Mouse (Mus musculus) lung, postnatal 14 days (tissue): ENCODE measurements around the gene Ahdc1.
A peak's percentile ranks its signal among the peaks of the same experiment; 100 is the strongest.
"Not testable (repeated sequence)": the region's sequence is repeated elsewhere in the genome, so short reads cannot be mapped to it uniquely, and the experiment has no call there.

ENCODE experiments used
- DNase-seq: peaks from one replicate; pipeline ENCODE4 v3.0.0; 2021

Gene Ahdc1

GRCm38 (mm10) chr4:133083991-133084861 is 73.2 kb downstream of the Ahdc1 start:
- DNase-seq, result peak; percentile 59

GRCm38 (mm10) chr4:133085011-133085782 is 74.1 kb downstream of the Ahdc1 start:
- peak; percentile 49 for DNase-seq

GRCm38 (mm10) chr4:133085783-133086342 is 74.8 kb downstream of the Ahdc1 start:
- DNase-seq, result peak; percentile 46

- DNase-seq, result no peak
Measured at GRCm38 (mm10) chr4:133087177-133087714, 76.2 kb downstream of the Ahdc1 start.

GRCm38 (mm10) chr4:133087835-133088234 is 76.8 kb downstream of the Ahdc1 start:
- peak; percentile 71 for DNase-seq

GRCm38 (mm10) chr4:133089319-133089718 is 78.3 kb downstream of the Ahdc1 start:
- DNase-seq, result no peak

- no peak for DNase-seq
Measured at GRCm38 (mm10) chr4:133089802-133090201, 78.7 kb downstream of the Ahdc1 start.

GRCm38 (mm10) chr4:133090276-133090719 is 79.2 kb downstream of the Ahdc1 start:
- DNase-seq, result no peak

GRCm38 (mm10) chr4:133090720-133091458 is 79.8 kb downstream of the Ahdc1 start:
- peak; percentile 76 for DNase-seq

GRCm38 (mm10) chr4:133091459-133091785 is 80.4 kb downstream of the Ahdc1 start:
- no peak for DNase-seq

GRCm38 (mm10) chr4:133092453-133092901 is 81.4 kb downstream of the Ahdc1 start:
- peak; percentile 52 for DNase-seq

- DNase-seq, result no peak
Measured at GRCm38 (mm10) chr4:133093056-133093455, 82.0 kb downstream of the Ahdc1 start.

GRCm38 (mm10) chr4:133093481-133094033 is 82.5 kb downstream of the Ahdc1 start:
- DNase-seq, result no peak

- DNase-seq, result no peak
Measured at GRCm38 (mm10) chr4:133094255-133094654, 83.2 kb downstream of the Ahdc1 start.

- peak; percentile 72 for DNase-seq
Measured at GRCm38 (mm10) chr4:133094936-133095733, 84.1 kb downstream of the Ahdc1 start.

GRCm38 (mm10) chr4:133095734-133096065 is 84.6 kb downstream of the Ahdc1 start:
- not testable (repeated sequence) for DNase-seq

- not testable (repeated sequence) for DNase-seq
Measured at GRCm38 (mm10) chr4:133096671-133097070, 85.6 kb downstream of the Ahdc1 start.

GRCm38 (mm10) chr4:133101751-133102150 is 90.7 kb downstream of the Ahdc1 start:
- no peak for DNase-seq

GRCm38 (mm10) chr4:133103525-133104193 is 92.6 kb downstream of the Ahdc1 start:
- DNase-seq, result no peak

GRCm38 (mm10) chr4:133104194-133104569 is 93.1 kb downstream of the Ahdc1 start:
- DNase-seq, result peak; percentile 68

GRCm38 (mm10) chr4:133106691-133107090 is 95.6 kb downstream of the Ahdc1 start:
- DNase-seq, result no peak
